Mouse (Mus musculus): ENCODE data around the gene Kctd2.
"Not testable (repeated sequence)": the region's sequence is repeated elsewhere in the genome, so short reads cannot be mapped to it uniquely, and the experiment has no call there.

Gene Kctd2

DNA sequence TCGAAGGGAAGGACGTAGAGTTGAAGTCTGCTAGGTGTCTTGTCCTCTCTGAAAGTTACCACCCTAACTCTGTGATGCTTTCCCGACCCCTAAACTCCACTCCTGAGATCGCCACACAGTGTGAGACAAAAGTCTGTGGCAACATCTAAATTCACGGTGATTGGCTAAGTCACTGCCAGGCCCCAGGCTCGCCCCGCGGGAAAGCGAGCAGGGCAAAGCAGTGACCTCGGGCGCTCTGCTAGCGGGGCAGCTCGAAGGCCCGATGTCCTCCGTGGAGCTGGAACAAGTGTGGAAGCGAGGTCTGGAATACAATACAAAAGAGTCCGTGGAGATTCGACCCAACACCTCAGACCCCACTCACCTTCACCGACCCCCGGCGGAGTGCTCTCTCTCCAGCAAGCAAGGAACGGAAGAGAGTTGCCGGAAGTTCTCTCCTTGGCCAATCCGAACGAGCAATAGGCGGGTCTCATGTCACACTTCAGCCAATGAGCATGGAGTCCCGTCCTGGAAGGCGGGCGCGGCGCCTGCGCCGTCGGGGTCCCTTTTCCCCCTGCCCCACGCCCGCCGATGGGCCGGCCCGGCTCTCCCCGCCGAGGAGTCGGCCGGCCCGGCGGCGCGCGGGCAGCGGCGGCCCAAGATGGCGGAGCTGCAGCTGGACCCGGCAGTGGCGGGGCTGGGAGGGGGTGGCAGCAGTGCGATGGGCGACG is at the start of gene Kctd2, which contains the start of gene Atp5h:
Gene Kctd2, plus strand, starts transcription at position 598 of the 707 bp plus-strand sequence.
Gene Atp5h, minus strand, starts transcription at position 432 of the 707 bp plus-strand sequence.
- peak; percentile 96 for DNase-seq (ENCODE audit: low read depth)

DNA sequence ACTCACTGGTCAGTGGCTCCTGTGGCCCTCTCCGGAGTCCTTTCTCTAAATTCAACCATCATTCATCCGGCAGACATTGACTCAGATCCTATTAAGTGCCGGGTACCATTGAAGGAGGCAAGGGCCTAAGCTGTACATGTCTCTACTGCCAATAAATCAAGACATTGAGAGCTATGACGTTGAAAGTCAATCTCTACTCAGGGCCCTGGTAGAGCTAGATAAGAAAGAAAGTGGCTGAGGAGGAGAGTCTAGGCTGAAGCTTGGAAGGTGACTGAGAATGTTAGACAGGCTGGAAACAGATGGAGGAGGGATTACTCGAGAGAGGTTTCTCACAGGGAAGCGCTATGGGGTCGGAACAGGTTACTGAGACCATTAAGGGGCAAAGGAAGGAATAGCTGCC is 49.6 kb upstream of the Kctd2 start:
- no peak for DNase-seq (ENCODE audit: low read depth)

DNA sequence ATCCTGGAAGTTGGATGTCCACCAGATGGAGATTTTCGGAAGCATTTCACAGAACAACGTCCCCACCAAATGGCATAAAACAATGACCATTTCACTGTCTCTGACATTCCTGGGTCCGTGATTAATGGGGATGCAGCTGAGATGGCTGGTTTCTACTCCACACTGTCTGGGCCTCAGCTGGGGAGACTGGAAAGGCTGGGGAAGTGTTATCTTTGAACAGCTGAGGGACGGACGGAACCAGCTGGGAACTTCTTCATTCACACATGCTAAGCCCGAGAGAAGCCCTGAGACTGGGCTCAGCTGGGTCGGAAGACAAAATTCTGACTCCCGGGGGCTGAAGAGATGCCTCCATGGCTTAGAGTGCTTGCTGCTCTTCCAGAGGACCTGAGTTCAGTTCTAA is 48.6 kb upstream of the Kctd2 start:
- no peak for DNase-seq (ENCODE audit: low read depth)

DNA sequence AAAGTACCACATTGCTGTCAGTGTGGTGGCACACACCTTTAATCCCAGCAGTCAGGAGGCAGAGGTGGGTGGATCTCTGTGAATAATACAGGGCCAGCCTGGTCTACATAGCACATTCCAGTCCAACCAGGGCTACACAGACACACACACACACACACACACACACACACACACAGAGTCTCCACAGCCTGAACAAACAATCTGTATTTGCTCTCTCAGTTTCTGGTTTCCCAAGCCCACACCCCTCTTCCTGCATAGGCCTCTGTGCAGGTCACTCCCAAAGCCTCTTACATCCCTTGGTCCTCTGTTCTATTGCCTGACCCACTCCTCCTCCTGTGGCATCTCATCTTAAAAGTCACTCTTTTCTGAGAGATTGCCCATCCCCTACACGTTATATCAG is 47.9 kb upstream of the Kctd2 start:
- no peak for DNase-seq (ENCODE audit: low read depth)

DNA sequence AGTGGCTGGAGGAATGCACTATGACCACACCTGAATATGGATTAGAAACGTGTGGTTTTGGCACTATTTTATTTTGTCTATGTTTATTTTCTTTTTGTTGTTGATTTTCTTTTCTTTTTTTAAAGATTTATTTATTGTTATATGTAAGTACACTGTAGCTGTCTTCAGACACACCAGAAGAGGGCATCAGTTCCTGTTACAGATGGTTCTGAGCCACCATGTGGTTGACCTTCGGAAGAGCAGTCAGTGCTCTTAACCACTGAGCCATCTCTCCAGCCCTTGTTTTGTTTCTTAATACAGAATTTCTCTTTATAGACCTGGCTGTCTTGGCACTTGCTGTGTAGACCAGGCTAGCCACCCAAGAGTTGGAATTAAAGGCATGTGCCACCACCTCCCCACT is 47.2 kb upstream of the Kctd2 start:
- no peak for DNase-seq (ENCODE audit: low read depth)

DNA sequence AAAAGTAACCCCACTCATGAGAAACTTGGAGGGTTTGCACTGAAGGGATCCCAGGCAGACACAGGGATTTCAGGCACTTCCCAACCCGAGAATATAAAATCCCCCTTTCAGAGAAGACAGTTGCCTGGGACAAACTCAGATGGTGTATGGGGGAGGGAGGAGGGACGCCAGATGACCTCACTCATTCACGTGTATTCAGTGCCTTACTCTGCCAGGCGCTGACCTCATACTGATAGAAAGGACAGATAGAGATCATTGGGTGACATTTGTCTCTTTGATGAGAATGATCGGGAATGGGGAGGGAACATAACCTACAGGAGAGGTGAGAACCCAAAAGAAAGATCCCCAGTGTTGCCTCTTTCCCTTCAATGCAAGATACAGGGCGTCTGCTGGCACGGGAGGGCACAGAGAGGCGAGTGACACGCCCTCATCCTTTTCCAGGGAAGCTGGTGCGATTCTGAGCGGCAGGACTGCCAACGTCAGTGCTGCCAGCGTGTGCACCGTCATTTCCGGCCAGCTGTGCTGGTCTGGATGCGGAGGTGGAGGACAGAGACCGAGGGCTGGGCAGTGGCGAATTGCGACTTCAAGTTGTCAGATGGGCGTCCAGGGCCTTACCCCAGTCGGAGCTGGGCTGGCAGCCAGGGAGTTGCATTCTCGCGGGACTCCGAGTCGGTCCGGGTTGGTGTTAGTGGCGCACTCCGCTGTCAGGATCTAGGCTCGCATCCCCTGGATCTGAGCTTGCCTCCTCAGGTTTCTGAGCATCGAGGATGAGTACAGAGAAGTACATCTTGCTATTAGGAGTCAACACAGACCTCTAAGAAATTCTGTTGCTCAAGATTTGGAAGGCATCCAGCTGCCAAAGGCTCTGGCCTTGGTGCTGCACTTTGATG is 45.9 kb upstream of the Kctd2 start:
- no peak for DNase-seq (ENCODE audit: low read depth)

DNA sequence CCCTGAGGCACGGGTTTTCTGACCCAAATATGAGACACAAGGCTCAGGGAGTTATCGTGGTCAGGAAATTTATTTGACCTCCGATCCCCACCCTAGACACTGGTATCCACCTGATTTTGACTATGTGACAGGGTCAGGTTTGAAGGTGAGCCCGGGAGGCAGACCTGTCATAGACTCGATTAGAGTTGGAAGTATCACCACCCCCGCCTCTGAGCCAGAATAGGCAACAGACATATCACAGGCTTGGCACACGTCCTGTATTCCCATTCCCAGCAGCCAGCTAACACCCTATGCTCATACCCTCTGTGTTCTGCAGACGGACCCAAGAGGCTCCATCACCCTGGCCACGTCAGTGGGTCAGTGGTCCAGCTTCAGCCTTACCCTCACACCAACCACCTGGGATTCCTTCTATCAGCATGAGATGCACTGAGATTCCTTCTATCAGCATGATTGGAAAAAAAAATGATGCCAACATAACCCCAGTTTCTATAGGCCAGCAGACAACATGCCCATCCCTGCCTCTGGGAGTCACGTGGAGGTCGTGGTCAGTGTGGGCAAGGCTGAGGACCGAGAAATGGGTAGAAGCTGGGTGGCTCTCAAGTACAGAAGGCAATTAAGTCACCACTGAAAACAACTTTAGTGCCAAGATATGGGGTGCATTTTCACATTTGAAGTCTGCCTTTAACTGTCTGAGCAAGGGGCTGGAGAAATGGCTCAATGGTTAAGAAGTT is 45.1 kb upstream of the Kctd2 start:
- no peak for DNase-seq (ENCODE audit: low read depth)

DNA sequence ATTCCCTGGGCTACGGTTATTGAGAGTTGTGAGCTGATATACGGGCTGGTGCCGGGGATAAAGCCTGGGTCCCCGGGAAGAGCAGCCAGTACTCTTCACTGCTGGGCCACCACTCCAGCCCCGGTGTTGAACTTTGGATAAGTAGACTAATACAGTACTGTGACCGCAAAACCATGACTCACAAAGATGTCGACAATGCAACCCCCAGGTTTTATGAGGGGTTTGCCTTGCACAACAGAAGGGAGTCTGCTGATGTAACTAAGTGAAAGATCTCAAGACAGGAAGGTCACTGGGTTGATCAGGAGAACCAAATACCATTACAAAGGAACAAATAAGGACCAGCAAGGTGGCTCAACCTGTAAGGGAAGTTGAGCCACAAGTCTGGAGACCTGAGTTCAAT is 43.2 kb upstream of the Kctd2 start:
- DNase-seq (ENCODE audit: low read depth) = no peak

DNA sequence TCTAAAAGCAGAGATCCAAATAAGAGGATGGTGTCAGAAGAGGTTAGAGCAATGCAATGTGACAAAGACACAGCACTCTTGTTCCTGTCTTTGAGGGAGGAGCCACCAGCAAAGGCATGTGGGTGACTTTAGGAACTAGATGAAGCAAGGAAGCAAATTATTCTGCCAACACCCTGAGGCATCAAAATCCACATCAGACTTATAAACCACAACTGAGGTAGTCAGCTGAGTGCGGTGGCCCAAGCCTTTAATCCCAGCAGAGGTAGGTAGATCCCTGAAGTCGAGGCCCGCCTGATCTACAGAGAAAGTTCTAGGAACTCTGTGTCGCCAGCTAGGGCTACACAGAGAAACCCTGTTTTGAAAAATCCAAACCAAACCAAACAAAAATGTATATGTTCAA is 42.7 kb upstream of the Kctd2 start:
- DNase-seq (ENCODE audit: low read depth) = no peak

DNA sequence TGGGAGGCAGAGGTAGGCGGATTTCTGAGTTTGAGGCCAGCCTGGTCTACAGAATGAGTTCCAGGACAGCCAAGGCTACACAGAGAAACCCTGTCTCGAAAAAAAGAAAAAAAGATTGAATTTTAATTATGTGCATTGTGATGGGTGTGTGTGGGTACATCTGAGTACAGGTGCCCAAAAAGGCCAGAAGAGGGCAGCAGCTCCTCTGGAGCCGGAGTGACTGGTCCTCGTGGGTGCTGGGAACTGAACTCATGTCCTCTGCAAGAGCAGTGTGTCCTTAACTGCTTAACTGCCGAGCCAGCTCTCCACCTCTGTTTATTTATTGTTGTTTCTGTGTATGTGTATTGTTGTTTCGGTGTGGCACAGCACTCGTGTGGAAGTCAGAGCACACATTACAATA is 42.1 kb upstream of the Kctd2 start:
- no peak for DNase-seq (ENCODE audit: low read depth)

DNA sequence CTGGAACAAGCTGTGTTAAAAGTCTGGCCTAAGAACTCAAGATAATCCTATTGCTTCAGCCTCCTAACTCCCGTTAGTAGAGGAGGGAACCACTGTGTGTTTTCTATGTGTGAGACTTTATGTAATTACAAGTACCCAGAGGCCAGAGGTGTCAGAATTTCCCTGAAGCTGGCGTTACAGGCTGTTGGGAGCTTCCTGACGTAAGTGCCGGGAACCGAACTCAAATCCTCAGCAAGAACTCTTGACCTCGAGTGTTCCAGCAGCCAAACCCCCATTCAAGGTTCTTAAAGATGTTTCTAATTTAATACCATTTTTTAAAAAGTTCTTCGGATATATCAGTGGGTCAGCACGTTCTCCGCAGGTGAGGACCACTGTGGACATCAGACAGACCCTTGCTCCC is 38.7 kb upstream of the Kctd2 start:
- no peak for DNase-seq (ENCODE audit: low read depth)

DNA sequence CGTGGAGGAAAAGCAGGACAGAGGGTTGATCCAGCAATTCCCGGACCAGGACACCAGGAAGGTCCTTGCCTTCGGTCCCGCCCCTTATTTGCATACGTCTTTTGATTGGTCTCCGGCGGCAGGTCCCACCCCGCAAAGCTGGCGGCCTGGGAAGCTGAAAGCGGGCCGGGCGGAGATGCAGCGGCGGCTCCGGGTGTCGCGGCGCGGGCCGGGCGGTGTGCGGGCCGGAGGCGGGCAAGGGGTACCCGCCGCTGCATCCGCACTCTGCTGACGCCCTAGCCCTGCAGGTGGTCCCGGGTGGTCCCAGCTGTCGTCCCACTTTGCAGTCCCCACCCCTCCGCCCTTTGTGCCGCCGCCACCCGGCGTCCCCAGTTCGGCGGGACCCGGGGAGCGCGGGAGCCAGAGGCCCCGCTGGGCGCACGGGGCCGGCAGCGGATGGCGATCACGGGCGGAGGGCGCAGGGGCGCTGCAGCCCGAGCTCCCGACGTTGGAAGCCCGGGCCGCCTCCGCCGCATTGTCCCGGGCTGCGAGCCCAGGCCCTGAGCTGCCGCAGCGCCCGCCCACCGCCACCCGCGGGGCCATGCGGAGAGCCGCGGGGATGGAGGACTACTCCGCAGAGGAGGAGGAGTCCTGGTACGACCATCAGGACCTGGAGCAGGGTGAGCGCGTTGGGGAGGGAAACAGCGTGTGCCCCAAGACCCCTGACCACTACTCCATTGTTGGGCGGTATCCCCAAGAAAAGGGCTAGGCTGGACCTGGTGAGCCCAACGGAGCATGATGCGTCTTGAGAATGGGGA is 38.0 kb upstream of the Kctd2 start, which contains the start of gene Cdr2l:
Gene Cdr2l, plus strand, starts transcription at position 174 of the 797 bp plus-strand sequence.
- DNase-seq (ENCODE audit: low read depth) = peak; percentile 43

DNA sequence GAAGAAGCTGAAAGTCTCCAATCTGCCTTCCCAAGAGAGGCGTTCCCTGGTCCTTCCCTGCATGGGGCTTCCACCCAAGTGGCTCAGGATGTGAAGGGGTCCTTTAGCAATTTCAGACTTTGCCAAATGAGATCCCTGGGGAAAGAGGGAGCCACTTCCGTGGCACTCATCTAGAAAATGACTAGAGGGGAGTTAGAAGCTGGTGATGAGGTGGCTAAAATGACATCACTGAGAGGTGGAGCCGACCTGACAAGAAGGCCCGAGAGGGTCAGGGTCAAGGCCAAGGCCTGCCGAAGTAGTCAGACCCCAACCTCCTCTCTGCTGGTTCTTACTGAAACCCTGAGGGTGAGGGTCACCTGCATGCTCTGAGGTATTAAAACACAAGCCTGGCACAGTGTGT is 37.0 kb upstream of the Kctd2 start:
- no peak for DNase-seq (ENCODE audit: low read depth)

DNA sequence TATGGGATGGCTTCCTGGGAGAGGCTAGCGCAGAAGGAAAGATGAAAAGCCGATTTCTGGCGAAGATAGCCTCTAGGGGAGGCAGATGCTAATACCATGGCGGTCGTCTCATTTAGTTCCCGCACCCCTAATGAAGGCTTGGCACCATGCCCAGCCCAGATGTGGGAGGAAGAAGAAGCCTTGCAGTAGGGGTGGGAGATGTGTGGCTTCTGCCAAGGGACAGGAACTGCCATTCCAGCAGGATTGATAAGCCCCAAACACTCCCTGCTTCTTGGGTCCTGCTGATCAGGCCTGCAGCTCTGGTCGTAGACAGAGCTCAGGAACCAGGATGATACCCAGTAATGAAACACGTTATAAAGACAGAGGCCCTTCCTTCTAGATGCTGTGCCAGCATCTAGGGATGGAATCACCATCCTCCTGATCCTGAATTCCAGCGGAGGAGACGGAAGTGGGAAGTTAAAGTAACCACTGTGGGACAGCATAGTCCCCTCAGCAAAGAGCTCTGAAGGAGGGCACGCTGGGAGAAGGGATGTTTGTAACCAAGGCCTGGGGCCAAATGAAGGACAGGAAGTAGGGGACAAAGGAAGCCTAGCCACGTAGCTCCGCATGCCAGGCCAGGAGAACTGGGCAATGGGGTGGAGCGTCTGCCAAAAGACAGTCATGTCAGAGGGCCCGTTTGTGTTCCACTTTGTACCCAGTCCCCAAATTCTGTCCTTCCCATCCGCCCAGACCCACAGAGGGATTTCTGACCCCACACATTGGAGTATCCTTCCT is 36.0 kb upstream of the Kctd2 start:
- no peak for DNase-seq (ENCODE audit: low read depth)

DNA sequence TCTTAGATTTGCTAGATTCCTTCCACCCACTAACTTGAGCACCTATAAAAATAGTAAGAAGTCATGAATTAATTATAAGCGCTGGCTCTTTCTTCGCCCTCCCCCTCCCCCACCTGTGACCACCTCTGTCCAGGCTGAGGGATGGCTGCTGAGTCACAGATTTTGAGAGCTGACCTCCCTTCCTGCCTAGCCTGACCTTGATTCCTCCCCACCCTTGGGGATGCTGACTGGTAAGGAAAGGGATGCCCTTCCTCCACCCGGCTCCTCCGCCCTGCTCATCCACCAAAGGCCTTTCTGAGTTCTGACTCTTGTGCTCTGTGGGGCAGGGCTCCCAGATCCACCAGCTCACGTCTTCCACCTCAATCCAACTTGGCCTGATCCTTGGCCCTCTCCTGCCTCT is 35.3 kb upstream of the Kctd2 start:
- no peak for DNase-seq (ENCODE audit: low read depth)

DNA sequence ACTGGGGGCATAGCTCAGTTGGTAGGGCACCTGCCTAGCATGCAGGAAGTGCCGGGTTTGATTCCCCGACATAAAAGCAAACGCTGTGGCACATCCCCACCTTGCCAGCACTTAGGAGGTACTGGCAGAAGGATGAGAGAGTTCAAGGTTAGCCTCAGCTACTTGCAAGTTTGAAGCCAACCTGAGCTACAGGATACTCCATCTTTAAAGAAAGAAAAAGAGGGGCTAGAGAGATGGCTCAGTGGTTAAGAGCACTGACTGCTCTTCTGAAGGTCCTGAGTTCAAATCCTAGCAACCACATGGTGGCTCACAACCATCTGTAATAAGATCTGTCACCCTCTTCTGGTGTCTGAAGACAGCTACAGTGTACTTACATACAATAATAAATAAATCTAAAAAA is 33.1 kb upstream of the Kctd2 start:
- DNase-seq (ENCODE audit: low read depth) = not testable (repeated sequence)

DNA sequence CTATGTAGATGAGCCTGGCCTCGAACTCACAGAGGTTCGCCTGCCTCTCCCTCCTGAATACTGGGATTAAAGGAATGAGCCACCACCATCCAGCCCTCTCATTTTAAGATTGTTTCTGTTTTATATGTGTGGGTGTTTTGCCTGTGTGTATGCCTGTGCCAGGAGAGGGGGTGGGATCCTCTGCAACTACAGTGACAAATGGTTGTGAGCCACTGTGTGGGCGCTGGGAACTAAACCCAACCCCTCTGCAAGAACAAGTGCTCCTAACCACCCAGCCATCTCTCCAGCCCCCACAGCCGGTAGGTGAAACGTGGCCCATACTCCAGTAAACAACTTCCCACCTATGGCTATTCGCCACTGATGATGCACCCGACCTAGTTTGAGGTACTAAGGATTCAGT is 28.6 kb upstream of the Kctd2 start:
- DNase-seq (ENCODE audit: low read depth) = no peak

DNA sequence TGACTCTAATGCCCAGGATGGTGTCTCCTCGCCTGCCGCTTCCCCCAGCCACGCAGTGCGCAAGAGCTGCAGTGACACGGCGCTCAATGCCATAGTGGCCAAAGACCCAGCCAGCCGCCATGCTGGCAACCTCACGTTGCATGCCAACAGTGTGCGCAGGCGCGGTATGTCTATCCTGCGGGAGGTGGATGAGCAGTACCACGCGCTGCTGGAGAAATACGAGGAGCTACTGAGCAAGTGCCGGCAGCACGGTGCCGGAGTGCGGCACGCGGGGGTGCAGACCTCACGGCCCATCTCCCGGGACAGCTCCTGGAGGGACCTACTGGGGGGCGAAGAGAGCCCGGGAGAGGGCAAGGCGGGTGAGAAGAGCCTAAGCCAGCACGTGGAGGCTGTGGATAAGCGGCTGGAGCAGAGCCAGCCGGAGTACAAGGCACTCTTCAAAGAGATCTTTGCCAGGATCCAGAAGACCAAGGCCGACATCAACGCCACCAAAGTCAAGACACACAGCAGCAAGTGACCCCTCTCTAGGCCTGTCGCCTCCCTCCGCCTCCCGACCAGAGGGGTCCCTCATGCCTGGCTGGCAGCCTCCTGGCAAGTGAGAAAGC is 26.1 kb upstream of the Kctd2 start:
- no peak for DNase-seq (ENCODE audit: low read depth)

DNA sequence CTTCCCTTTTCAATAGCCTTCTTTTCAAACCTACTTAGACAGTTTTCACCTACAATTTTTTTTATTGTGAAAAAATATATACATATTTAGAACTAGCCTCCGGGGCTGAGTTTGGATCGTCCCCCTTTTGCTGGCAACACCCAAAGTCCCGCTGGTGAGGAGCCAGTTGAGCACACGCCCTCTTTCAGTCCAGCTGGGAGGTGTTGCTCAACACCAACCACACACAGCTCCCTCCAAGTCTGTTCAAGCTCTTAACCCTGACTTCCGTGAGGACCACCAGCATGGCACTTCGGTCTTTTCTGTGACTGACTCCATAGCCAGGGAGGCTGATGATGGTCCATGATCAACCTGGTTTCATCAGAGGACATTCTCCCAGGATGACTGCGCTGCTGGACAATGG is 21.8 kb upstream of the Kctd2 start:
- DNase-seq (ENCODE audit: low read depth) = no peak

DNA sequence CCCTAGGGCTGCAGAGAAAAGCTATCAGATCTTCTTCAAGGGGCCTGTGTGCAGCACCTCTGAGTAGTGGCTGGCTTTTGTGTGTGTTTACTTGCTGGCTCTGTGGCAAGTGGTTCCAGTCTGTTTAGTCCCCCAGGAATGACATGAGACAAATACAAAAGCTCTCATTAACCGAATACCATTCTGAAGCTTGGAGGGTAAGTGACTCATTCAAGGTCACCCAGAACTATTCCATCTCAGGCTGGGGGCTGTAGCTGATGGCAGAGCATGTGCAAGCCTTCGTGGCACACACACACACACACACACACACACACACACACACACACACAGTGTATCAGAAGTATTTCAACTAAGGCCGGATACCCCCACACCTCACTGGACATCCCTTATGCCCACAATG is 19.8 kb upstream of the Kctd2 start:
- no peak for DNase-seq (ENCODE audit: low read depth)

Data from induced T-regulatory cell, adult 2 months (primary cell).